Mouse (Mus musculus) ovary, postnatal 36 days (tissue): ENCODE measurements at regions not wholly inside any gene's neighbourhood (a gene's known extent, or its start where the extent isn't known, plus 50 kb on each side); places are given as distances from the start of the nearest gene placed in this dataset.
A peak's percentile ranks its signal among the peaks of the same experiment; 100 is the strongest.

Experiments
- DNase-seq: peaks from one replicate; pipeline ENCODE4 v3.0.0; 2022; ENCODE audit warnings: low spot score, mixed read lengths

DNA sequence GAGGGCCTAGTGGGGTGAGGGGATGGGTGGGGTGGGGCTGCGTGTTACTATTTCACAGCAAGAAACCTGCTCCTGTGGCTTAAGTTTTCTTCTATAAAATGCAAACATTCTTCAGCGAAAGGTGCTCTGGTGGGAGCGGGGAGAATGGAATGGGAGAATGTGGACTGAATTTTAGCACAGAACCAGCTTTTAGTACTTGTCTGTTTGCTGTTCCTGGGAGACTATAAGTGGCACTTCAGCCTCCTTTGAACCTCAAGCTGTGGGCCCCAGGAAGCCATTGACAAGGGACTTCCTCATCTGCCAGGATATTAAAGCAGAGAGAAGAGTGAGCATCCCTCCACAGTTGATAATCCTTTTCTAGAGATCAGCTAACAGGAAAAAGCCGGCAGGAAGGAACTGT lies 580.2 kb downstream of the Zfp706 start:
- DNase-seq: no peak

DNA sequence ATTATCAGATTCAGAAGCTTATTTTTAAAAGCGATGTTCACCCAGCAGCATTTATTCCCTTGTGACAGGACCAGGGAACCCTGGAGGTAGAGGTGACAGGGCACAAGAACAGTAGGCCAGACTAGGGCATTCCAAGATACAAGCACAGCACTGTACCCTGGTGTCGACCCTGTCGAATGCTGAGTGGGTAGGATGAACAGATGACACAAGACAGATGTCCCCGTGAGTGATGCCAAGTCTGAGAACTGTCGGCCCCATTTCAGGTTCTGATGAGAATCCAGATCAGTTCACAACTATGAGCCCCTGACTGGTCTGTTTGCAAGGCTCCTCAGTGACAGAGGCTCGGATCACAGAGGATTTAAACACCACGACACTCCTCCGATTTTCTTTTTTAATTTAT lies 581.7 kb downstream of the Zfp706 start:
- DNase-seq: no peak

DNA sequence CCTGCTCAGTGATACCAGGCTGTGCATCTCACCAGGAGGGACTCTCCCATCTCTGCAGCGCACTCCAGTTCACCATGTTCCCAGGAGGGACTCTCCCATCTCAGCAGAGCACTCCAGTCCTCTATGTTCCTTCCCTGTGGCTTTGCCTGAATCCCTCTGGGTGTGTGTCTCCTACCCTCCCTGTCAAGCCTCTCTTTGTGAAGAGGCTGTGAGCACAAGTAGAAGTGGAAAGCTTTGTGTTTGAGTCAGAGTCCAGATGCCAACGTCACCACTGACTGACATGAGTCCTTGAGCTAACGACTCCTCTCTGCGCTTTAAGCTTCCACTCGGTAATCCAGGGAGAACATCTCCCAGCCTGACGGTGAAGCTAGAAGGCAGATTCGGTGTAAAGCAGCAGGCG lies 583.5 kb downstream of the Zfp706 start:
- DNase-seq: no peak

DNA sequence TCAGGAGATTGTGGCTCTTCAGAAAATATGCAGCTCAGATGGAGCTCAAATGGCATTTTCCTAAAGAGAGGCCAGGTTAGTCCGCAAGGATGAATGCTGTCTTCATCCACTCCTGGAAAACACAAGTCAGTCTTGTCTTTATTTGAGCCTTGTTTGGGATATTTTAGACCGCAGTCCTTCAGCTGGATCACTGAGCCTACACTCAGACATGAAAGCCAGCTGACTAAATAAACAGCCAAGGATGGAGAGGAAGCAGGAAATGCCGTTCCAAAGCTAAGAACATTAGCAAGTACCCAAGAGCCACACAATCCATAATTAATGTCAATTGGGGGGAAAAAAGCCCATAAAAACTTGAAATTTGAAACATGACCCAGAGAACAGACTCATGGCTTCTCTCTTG lies 584.8 kb downstream of the Zfp706 start:
- no peak for DNase-seq

DNA sequence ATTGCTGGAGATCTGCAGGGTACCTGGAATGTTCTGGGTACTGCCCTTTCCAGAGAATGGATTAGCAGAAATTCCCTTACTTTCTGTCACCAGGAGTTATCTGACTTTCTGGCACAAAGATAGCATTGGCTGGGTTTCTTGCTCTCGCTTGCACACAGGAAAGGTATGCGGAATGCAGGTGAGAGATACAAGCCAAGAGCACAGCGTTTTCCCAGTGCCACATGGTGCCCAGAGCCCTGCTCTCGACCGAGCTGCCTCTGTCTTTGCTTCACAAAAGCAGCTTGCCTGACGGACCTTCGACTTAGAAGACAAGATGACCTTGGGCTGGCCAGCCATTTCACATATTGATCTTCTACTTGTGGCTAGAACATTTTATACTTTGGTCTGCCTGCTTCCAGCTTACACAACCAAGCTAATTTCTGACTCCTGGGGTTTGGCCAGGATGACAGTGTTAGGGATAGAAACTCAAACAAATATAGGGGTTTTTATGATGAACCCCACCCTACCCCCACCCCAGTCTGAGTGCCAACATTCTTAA lies 587.6 kb downstream of the Zfp706 start:
- no peak for DNase-seq

DNA sequence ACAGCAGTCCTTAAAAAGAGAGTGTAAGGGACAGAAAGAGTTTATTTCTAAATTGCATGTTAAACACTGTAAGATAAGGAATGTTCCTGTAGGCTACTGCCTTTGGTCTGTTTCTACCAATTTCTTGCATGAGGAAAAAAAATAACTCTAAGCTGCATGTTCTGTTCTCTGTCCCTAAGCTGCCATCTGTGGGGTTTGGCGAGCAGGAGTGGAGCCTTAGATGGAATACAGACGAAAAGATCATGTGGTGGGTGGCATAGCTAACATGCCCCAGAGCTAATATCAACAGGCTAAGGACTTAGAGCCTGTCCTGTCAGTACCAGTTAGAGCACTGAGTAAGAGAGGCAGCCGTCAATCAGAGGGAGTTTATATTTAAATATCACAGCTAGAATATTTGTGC lies 590.1 kb downstream of the Zfp706 start:
- DNase-seq: no peak

DNA sequence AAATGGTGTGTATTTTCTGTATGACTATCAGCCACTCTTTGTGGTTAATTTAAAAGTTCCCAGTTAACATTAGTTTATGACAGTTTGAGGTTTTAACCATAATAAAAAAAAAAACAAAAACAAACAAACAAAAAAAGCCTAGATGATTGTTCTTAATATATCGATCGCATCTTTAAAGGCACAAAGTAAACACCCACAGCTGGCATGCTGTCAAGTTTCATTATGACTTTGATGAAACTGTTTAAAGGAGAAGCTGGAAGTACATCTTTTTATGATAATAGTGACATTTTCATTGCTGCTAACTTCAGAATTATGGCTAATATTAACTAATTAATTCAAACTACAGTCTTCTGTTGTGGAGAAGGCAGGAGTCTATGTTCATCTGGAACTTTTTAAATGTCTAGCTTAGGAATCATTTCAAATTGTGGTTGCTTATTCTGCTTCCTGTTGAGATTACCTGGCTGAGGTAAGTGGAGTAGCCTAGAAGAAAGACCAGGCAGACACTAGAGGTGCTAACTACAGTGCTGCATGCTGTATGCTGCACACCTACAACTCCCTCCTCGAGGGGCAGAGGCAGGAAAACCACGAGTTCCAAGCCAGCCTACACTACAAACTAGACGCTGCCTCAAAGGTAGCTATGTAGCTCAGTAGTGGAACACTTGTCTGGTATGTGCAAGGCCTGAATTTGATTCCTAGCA lies 591.9 kb downstream of the Zfp706 start:
- DNase-seq: no peak

DNA sequence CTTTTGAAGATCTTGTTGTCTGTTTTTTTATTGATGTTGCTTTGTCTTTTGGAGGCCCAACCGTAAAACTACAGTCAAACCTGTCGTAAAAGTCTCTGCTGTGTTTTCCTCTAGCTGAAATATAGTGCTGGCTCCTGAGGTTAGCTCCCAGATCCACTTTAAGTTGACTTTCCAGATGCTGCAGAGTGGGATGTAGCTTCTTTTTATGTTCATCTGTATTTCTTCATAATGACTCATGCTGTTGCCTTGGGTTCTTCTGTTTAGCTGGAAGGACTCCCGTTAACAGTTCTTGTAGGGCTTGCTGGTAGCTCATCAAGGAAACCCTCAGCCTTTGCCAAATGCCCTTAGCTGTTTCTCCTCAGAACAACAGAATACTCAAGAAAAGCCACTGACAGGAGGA lies 595.6 kb downstream of the Zfp706 start:
- no peak for DNase-seq

DNA sequence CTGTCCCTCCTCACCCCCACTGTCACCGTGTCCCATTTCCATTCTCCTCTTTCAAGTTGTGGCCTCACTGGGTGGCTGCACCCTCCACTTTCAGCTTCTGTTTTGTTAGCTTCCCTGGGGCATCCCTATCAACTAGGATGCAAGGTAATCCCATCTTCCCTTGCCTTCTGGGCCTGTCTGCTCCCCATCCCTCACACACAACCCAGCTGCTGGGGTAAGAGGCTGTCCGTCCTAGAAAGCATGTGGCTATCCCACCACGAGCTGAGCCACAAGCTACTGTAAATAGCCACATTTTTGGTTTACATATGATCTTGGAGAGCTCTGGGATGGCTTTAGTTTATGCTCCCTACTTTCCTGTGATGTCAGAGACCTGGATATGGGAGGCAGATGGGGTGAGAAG lies 602.1 kb downstream of the Zfp706 start:
- no peak for DNase-seq

DNA sequence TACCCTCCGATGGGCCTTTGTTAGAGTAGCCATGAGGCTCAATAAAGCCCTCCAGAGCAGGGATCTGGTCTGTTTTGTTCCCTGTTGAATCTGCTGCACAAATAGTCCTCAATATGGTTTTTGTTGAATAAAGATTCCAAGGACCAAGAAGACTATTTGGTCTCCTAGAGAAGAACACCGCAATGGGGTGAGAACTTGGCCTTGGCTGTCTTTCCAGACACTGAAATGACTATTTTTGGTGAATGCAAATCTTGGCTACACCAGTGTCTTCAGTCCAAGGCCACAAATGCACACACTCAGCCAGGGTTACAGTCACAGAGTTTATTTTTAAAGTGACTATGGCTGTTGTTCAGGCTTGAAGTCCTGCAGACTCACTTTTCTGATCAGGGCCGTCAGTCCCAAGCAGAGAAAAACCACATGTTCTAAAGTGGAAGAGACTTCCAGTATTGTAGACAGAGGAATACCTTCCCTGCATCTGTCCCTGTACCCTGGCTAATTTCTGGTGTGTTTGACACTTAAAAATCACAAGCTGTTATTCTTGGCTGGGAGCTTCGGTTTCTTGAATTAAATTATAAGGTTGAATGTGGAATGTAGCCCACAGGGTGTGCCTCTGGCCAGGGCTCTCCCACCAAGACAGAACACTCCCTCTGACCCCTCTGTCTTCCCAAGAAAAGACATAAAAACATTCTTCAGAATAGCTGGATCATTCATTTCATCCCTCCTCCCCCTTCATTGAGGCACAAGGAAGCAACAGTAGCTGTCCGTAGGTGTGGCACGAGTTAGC lies 604.0 kb downstream of the Zfp706 start:
- no peak for DNase-seq

DNA sequence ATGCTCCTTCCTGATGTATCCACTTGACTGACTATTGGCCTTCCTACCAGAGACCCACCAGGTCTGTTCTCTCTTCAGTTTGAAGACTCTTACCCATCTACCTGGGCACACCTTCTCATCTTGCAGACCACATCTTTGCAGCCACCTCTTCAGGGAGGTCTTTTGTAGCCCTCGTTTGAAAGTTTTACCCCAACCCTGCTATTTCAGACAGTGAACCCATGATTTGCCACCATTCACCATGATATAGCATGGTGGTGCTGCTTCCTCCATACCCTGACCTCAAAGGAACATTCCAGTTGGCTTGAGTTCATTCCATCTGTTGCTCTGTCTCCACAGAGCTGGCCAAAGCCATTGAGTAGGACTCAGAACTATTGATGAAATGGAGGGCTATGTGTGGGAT lies 605.5 kb downstream of the Zfp706 start:
- DNase-seq: no peak

DNA sequence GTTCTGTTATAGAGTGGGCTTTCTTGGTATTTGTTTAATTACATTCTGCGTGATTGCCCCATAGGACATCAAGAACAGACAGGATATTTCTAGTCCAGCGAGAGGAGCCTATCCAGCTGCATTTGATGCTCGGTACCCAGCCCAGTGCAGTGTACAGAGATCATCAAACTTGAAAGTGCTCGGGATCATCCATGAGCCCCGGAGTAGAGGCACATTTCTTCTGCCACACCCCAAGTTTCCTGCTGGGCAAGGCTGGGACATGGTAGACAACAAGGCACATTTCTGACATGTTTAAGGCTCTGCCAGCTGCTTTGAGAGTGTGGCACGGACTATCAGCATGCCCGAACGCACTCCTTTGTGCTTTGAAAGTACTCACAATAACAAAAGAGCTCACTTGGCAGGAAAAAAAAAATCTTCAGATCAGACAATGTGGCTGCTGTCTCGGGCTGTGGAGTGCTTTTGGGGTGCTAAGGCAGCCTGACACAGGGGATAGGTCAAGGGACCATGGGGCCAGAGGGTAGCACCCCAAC lies 607.2 kb downstream of the Zfp706 start:
- no peak for DNase-seq

DNA sequence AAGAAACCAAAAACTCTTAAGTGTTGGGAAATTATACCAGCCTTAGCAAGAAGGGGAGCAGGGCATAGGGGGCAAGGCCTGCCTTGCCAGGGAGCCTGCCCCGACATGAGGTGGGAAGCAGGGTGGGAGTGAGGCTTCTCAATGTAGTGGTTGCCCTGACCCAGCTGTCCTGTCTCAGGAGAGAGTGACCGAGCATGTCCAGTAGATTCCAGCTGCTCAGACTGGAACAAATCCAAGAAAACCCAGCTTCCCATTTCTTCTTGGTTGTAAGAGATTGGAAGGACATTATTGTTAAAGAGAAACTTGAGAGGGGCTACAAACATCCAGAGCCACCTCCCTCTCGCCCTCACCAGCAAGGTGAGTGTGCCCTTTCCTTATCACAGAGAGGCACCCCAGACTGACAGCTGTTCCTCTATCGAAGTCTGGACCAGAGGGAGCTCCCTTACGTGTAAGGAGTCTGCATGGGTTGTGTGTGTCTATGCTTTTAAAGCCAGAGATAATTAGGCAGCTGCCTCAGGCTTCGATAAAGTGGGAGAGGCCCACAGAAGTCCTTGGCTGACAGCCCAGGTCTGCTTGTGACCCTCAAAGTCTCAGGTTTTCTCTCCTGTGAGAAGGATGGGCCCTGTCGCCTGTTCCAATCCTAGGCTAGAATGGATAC lies 608.1 kb downstream of the Zfp706 start:
- peak; percentile 52 for DNase-seq

DNA sequence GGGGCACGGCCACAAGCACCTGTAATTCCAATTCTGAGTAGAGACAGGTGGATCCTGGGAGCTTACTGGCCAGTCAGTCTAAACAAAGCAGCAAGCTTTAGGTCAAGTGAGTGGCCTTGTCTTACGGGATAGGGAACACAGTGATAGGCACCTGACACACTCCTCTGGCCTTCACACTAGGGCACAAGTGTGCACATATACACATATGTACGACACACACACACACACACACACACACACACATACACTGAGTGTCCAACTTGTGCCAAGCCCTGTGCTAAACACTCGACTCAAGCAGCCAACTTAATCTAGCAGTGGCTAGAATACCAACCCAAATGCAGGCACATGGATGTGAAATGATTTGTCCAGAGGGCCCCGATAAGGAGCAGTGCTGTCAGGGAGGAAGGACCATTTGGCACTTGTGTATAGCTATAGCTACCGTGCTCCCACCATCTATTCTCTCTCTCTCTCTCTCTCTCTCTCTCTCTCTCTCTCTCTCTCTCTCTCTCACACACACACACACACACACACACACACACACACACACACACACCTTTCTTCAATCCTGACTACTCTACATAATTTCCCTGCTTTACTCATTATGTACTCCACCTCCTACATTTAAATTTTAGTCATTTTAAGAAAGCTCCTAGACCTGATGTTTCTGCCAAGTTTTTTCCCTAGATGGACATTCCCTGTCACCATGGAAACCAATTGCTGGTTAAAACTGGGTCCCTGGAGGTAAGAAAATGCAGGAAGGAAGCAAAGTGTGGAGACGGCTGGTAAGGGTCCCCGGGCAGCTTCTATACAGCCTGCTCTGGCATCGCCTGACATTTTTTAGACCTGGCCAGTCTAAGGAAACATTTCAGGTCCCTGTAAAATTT lies 609.2 kb downstream of the Zfp706 start:
- no peak for DNase-seq

DNA sequence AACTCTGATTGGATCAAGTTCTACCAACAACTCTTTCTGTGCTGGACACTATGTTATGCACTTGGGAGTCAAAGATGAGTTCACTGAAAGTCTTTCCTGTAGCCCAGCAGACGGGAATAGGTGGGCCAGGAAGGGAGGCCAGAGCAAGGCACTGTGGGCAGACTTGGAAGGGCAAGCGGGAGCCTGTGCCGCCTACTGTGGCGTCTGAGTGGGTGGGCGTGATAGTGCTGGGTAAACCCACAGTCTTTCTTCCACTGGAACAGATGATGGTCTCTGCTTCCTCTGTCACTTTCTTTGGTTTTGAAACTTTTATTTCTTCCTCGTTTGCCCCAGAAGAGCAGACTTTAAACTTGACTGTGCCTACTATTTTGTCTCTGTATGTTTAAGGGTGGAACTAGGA lies 610.8 kb downstream of the Zfp706 start:
- DNase-seq: no peak

DNA sequence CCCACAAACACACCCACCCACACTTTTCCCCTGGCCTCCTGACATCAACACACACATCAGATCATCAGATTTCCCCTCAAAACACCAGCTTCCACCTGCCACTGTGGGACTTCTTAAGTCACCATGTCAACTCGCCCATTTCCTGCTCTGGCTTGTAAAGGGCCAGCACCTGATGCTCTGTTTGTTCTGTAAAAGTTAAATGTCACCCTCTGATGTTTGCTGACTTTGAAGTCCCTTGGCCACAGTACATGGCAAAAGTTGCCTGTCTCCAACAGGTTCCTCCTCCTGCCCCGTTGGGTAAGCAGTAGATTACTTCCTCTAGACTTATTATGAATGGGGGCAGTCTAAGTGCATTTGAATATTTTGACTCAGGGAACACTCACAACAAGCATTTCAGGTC lies 611.3 kb downstream of the Zfp706 start:
- no peak for DNase-seq

DNA sequence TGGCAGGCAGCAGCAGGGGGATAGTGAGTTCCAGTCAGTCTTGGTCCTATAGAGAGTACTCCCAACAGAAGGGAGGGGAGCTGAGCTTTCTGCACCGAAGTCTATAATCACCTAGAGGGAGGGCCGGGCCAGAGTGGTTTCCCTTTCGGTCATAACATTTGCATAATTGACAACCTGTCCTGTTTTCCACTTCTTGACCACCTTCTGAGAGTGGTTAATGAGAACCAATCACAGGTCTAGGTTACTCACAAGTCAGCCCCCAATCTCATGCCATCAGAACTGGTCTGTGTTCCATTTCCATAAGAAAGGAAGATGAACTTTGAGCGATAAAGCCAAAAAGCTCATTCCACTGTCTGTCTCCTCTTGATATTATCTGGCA lies 611.9 kb downstream of the Zfp706 start:
- DNase-seq: no peak

DNA sequence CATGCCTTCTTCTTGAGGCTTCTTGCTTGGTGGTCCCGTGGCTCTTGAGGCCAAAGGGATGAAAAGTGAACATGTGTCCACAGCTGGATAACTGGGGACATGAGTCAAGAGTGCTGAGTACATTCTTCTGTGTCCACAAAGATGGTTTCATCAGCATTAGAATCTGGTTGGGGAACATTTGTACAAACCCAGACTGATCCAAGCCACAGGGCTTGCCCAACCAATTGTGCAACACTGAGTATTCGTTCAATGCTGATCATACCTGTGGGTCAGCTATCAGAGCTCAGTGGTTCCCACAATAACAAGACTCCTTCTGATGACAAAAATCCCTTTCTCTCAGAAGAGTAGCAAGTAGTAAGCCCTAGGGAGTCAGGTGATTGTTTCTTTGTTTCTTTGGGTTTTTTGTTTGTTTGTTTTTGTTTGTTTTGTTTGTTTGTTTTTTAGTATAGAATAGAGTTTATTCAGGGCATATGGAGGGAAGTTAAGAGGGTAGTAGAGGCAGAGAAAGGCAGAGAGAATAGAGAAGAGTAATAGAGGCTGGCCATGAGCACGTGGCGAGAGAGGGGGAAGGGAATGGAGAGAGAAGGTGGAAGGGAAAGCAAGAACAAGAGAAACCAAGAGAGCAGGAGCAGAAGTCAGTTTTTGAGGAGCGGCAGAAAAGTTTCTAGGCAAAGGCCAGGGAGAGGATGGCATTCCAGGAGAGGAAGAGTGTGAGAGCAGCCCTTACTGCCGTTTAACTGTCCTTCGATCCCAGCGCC lies 612.5 kb downstream of the Zfp706 start:
- no peak for DNase-seq

DNA sequence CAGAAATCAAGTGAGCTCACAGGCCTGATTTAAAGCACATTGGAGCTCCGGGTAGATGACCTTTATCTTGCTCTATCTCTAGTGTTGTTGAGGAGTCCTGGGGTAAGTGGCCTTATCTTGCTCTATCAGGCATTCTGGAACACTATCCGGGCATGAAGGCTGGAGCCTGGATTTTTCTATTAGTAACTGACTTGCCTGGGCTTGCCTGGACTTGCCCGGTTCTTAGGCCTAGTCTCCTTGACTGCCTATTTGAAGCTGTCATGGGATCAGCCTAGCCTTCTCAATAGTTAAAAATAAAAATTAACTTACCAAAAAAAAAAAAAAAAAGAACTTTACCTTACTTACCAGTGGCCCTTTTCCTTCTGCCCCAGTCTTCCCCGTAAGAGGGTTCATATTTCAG lies 617.8 kb downstream of the Zfp706 start:
- DNase-seq: no peak

DNA sequence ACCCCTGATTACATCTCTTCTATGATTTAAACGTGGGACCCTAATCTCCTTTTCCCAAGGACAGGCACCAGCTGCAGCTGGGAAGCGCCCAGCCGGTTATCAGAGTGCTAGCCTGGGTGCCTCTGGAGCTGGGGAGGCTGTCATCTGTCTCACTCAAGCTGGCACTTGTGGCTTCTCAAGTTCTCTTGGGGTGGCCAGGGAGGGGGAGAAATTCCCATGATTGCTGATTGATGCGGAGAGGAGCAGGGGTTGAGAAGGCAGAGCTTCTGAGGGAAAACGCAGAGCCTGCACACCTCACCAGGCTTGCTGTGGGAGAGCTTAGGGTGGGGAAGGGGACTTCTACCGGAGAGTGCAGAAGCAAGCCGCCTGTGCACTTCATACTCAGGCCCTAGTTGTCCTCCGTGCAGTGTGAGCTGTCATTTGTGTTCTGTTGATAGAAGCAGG lies 626.3 kb downstream of the Zfp706 start:
- peak; percentile 49 for DNase-seq
